Mouse (Mus musculus) forebrain, embryonic 12.5 days (tissue): ENCODE results near the gene Fmo9. TPM values are rescaled to one million over a fixed set of nuclear protein-coding genes. Genes with fewer than 3 reads are reported as not detected.

Experiments
- ATAC-seq: fragments of 200-750 bp; cut with Nextera tagmentation; 2 replicates; pipeline ENCODE4 v1.8.0; 2017; ENCODE audit warnings: moderate TSS enrichment; ENCODE audit not compliant: low FRiP score
- H3K27ac ChIP-seq: fragments of 300-500 bp; sonication (generic); 2 replicates; pipeline ENCODE4 v1.5.1; 2016; ENCODE audit warnings: mild to moderate bottlenecking
- H3K27me3 ChIP-seq: fragments of 300-500 bp; sonication (generic); 2 replicates; pipeline ENCODE4 v1.6.1; 2016; ENCODE audit warnings: mild to moderate bottlenecking
- H3K36me3 ChIP-seq: fragments of 300-500 bp; sonication (generic); replicated peaks from 2 replicates; pipeline ENCODE4 v1.6.1; 2016; ENCODE audit warnings: mild to moderate bottlenecking
- H3K4me1 ChIP-seq: fragments of 300-500 bp; sonication (generic); 2 replicates; pipeline ENCODE4 v1.6.1; 2016
- H3K4me2 ChIP-seq: fragments of 300-500 bp; sonication (generic); 2 replicates; pipeline ENCODE4 v1.6.1; 2016; ENCODE audit warnings: mild to moderate bottlenecking, moderate library complexity
- H3K4me3 ChIP-seq: fragments of 300-500 bp; sonication (generic); replicated peaks from 2 replicates; pipeline ENCODE4 v1.5.1; 2016; ENCODE audit warnings: mild to moderate bottlenecking
- H3K9ac ChIP-seq: fragments of 300-500 bp; sonication (generic); 2 replicates; pipeline ENCODE4 v1.6.1; 2016; ENCODE audit warnings: mild to moderate bottlenecking
- H3K9me3 ChIP-seq: fragments of 300-500 bp; sonication (generic); 2 replicates; pipeline ENCODE4 v1.6.1; 2016
- WGBS: fragments of 180-500 bp; shearing (Covaris S2); methylation state at CpG from one replicate; pipeline ENCODE4 v1.1.7; 2016; 5-methylcytosine and 5-hydroxymethylcytosine counted together
- microRNA-seq: library from miRNA; unstranded; fragments of <30 nt; microRNA quantifications from one replicate; pipeline ENCODE4, GENCODE M21; 2017
- polyA plus RNA-seq: library from polyadenylated mRNA; unstranded; fragments of >200 nt; fragmentation: Nextera tagmentation; extraction: Ambion mirVana; gene quantifications from 2 replicates; pipeline ENCODE4 v1.2.1, GENCODE M21; 2016

Fmo9 gene
- not detected in 2 replicates for polyA plus RNA-seq

DNA sequence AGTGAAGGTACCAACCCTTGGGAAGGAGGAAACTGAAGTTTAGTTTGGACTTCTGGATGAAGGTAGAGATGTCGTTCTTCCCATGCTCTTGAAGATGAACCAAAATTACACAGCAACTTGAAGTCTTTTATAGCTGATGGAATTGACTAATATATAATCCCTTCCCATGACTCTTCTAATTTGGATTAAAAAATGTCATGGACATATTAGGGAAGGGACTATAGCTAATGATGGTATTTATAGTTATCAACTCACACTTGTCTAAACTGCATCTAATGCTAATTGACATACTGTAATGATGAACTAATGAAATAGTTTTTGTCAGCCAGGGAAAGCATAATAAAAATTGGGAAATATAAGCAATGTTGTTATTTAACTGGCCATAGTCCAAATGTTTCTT is at the start of gene Fmo9:
Gene Fmo9, minus strand, starts transcription at position 101 of the 400 bp plus-strand sequence.
- H3K4me3 ChIP-seq = no peak within 1 kb of the TSS
- no peak for ATAC-seq
- H3K9ac ChIP-seq = no peak within 1 kb of the TSS
- 95% methylated on average over 1 of the region's 1 CpGs for WGBS
- H3K27ac ChIP-seq = no peak within 1 kb of the TSS
- H3K4me2 ChIP-seq = no peak within 1 kb of the TSS
- no peaks in the 10 kb centered on the region for H3K36me3 ChIP-seq
- no peaks in the 10 kb centered on the region for H3K27me3 ChIP-seq
- no peaks in the 10 kb centered on the region for H3K4me1 ChIP-seq
- no peaks in the 10 kb centered on the region for H3K9me3 ChIP-seq

DNA sequence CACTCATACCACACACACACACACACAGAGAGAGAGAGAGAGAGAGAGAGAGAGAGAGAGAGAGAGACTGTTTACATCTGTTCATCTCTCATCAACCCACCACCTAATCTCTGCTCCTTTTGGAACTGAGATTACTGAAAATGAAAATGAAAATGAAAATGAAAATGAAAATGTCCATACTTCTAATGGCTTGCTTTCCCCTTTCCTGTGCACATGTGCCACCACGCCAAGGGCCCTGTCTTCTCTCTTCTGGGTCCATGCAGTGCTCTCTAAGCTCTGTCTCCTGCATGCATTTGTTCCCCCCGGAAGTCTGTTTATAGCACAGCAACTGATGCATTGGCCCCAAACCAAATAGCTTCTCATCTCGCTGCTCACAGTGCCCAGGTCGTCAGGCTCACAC is 49.2 kb upstream of the Fmo9 start:
- WGBS = 80% methylated on average over 4 of the region's 4 CpGs
- Histone ChIP-seq H3K4me1 (no peaks in the 10 kb centered on the region), H3K4me3 (no peak overlapping the region), H3K9ac (no peak overlapping the region), H3K27ac (no peak overlapping the region), H3K9me3 (no peaks in the 10 kb centered on the region), H3K36me3 (no peaks in the 10 kb centered on the region), H3K27me3 (no peaks in the 10 kb centered on the region), H3K4me2 (no peak overlapping the region)
- no peak for ATAC-seq

DNA sequence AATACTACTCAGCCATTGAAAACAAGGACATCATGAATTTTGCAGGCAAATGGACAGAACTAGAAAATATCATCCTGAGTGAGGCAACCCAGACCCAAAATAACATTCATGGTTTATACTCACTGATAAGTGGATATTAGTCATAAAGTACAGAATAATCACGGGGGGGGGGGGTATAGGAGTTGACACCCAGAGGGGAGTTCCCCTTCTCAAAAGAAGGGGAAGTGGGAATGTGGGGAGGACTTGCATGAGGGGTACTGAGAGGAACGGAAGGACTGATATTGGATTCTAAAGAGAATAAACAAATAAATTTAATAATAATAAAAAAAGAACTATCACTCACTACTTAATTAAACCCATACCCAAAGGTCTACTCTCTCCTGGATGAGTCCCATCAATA is 48.6 kb upstream of the Fmo9 start:
- Histone ChIP-seq H3K4me1 (no peaks in the 10 kb centered on the region), H3K4me2 (no peak overlapping the region), H3K27ac (no peak overlapping the region), H3K27me3 (no peaks in the 10 kb centered on the region), H3K9ac (no peak overlapping the region), H3K9me3 (no peaks in the 10 kb centered on the region), H3K4me3 (no peak overlapping the region), H3K36me3 (no peaks in the 10 kb centered on the region)
- WGBS = 68% methylated on average over 2 of the region's 2 CpGs
- no peak for ATAC-seq

- H3K4me3 ChIP-seq = no peak overlapping the region
Measured at GRCm38 (mm10) chr1:166710861-166711260, 29.2 kb upstream of the Fmo9 start.

DNA sequence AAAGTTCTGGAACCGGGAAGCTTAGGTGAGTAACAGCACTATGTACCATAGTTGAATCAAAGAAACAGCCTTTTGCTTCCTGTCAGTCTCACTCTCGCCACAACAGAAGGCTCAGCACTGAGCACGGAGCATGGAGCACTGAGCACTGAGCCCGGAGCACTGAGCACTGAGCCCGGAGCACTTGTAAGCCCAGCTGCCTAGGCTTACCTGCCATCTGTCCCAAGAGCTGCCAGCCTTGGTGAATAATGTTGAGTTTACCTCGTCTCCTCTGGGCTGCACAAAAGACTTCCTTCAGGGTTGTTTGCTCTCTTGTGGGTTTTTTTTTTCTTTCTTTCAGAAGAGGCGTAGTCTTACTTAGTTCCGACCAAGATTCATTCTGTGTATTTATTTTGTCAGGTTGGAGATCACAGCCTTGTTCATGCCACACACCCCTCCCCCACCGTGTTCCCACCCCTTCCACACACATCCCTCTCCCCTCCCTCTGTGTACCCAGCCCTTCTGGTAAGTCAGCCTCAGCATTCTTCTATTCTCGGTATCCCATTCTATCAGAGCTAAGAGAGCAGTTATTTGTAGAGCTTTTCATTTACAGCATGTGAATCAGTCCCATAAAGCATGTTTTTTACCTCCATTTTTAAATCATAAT is 20.7 kb upstream of the Fmo9 start:
- no peak for ATAC-seq
- H3K4me1 ChIP-seq = no peaks in the 10 kb centered on the region
- no peaks in the 10 kb centered on the region for H3K9me3 ChIP-seq
- no peak overlapping the region for H3K27ac ChIP-seq
- WGBS = 75% methylated on average over 10 of the region's 10 CpGs
- H3K4me2 ChIP-seq = no peak overlapping the region
- no peak overlapping the region for H3K4me3 ChIP-seq
- no peak overlapping the region for H3K9ac ChIP-seq
- no peaks in the 10 kb centered on the region for H3K27me3 ChIP-seq
- no peaks in the 10 kb centered on the region for H3K36me3 ChIP-seq

More at GRCm38 (mm10) chr1:166710861-166711260, 29.2 kb upstream of the Fmo9 start:
- Histone ChIP-seq H3K4me2 (no peak overlapping the region), H3K36me3 (no peaks in the 10 kb centered on the region), H3K27ac (no peak overlapping the region), H3K4me1 (no peaks in the 10 kb centered on the region), H3K27me3 (no peaks in the 10 kb centered on the region), H3K9me3 (no peaks in the 10 kb centered on the region), H3K9ac (no peak overlapping the region)
- ATAC-seq = no peak
- WGBS = 88% methylated on average over 7 of the region's 7 CpGs

DNA sequence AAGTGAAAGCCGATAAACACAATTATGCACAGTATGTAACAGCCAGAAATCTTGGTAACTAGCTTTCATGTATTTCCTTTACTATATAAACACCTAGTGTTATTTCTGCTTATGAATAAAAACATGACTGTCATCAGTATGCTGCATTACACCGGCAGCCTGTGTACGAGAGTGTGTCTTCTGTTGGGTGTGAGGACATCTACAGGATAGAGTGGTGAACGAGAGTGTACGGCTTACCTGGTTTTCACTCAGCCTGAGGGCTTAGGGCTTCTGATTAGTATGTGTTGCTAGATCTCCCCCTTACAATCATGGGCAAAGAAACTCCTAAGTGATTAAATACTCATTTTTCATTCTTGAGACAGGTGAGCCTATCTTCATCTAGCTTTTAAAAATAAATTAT is 12.4 kb downstream of the Fmo9 start:
- Histone ChIP-seq H3K9me3 (no peaks in the 10 kb centered on the region), H3K36me3 (no peaks in the 10 kb centered on the region), H3K4me1 (no peaks in the 10 kb centered on the region), H3K4me2 (no peak overlapping the region), H3K9ac (no peak overlapping the region), H3K4me3 (no peak overlapping the region), H3K27ac (no peak overlapping the region), H3K27me3 (no peaks in the 10 kb centered on the region)
- WGBS = 90% methylated on average over 5 of the region's 5 CpGs
- no peak for ATAC-seq

DNA sequence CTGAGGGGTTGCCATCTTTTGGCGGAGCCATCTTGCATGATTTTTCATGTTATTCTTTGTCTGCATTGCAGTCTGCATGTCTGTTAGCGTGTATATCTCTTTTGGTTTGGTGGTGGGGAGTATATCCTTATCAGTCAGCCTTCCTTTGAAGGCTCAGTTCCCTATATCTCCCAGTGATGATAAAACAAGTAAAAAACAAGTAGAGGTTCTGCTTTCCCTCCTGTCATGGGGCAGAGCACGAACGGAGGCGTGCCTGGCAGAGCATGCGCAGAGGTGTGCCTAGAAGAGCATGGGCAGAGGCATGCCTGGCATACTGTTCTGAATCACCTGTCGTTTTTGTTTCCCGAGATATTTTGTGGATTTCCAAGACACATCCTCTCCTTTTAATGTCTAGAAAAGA is 20.8 kb downstream of the Fmo9 start:
- Histone ChIP-seq H3K9me3 (no peaks in the 10 kb centered on the region), H3K27ac (no peak overlapping the region), H3K9ac (no peak overlapping the region), H3K36me3 (no peaks in the 10 kb centered on the region), H3K4me1 (no peaks in the 10 kb centered on the region), H3K27me3 (no peaks in the 10 kb centered on the region), H3K4me2 (no peak overlapping the region), H3K4me3 (no peak overlapping the region)
- no peak for ATAC-seq
- WGBS = 92% methylated on average over 8 of the region's 8 CpGs

GRCm38 (mm10) chr1:166647593-166647992 is 34.1 kb downstream of the Fmo9 start, which contains the start of gene Gm4847:
Gene Gm4847, minus strand, starts transcription at chr1:166647693.
- Histone ChIP-seq H3K27ac (no peak within 1 kb of the TSS), H3K9ac (no peak within 1 kb of the TSS), H3K36me3 (no peaks in the 10 kb centered on the region), H3K4me2 (no peak within 1 kb of the TSS), H3K4me1 (no peaks in the 10 kb centered on the region), H3K4me3 (no peak within 1 kb of the TSS), H3K27me3 (no peaks in the 10 kb centered on the region), H3K9me3 (no peaks in the 10 kb centered on the region)
- ATAC-seq = no peak
- 94% methylated on average over 2 of the region's 2 CpGs for WGBS

Small RNA genes within 50 kb of the gene (microRNA-seq; reads per million reads assigned to microRNA genes)
- not detected for gene Gm22992

Other genes starting within 250 kb of the Fmo9 start
- gene Gm4846, start 184.3 kb downstream of the Fmo9 start, polyA plus RNA-seq = not detected in 2 replicates
- not detected in 2 replicates for gene Gm4847, start 34.2 kb downstream of the Fmo9 start, polyA plus RNA-seq